8 mouse cellular contexts compared by ENCODE assay signal in genomic region chr12:109446236-109446941, GRCm38 (mm10). TPM values are rescaled to one million over a fixed set of nuclear protein-coding genes. Genes with fewer than 3 reads are reported as not detected.
DNase-seq lines count a peak whose midpoint lies in the region; ATAC-seq and TF ChIP-seq lines count a peak whose summit lies in the region.

No protein-coding gene starts in this region.

- no peaks in the 10 kb centered on the region for H3K9me3 ChIP-seq in kidney, postnatal 0 days (replicated peaks; ENCODE audit: low read length)
- no peaks in the 10 kb centered on the region for H3K9me3 ChIP-seq in intestine, embryonic 14.5 days (ENCODE audit: control insufficient read depth, low read length)
- no peaks in the 10 kb centered on the region for H3K9me3 ChIP-seq in midbrain, postnatal 0 days (ENCODE audit: low read length)

- no peak for DNase-seq in kidney, postnatal 0 days (ENCODE audit: low spot score)
- no peak for DNase-seq in kidney, adult 2 months
- DNase-seq in intestine, embryonic 14.5 days (ENCODE audit: low spot score): no peak
- DNase-seq in midbrain, postnatal 0 days (ENCODE audit: low spot score): no peak
- no peak for DNase-seq in layer of hippocampus, adult 18-20 months (ENCODE audit: low spot score in 2 of 2)
- DNase-seq in urinary bladder, adult 18-20 months (ENCODE audit: low spot score in 2 of 2): no peak
- no peak for DNase-seq in ovary, adult 18-20 months (ENCODE audit: low spot score)

- peak overlapping the region; percentile 37 for H3K4me2 ChIP-seq in kidney, postnatal 0 days (ENCODE audit: low read length)
- H3K4me2 ChIP-seq in intestine, embryonic 14.5 days (ENCODE audit: low read length): peak overlapping the region; percentile 23; the same call in 1 of the 2 replicates
- peak overlapping the region; percentile 27 for H3K4me2 ChIP-seq in midbrain, postnatal 0 days (ENCODE audit: low read depth, low read length, poor library complexity, severe bottlenecking)

- no peak overlapping the region for H3K4me3 ChIP-seq in kidney, postnatal 0 days (replicated peaks; ENCODE audit: low read depth, low read length)
- no peak overlapping the region for H3K4me3 ChIP-seq in kidney, adult 2 months (ENCODE audit: insufficient read depth, low read depth, low read length)
- no peak overlapping the region for H3K4me3 ChIP-seq in cortical plate, adult 2 months (ENCODE audit: insufficient read depth, low read length)
- no peak overlapping the region for H3K4me3 ChIP-seq in intestine, embryonic 14.5 days (ENCODE audit: low read depth, low read length)
- no peak overlapping the region for H3K4me3 ChIP-seq in midbrain, postnatal 0 days (ENCODE audit: low read depth, low read length)

- peak; percentile 45; the same call in 1 of the 2 replicates for TF ChIP-seq CTCF in kidney, postnatal 0 days (IDR thresholded peaks at IDR 0.05; ENCODE audit: low read depth)
- no peak for TF ChIP-seq CTCF in kidney, adult 2 months (conservative IDR thresholded peaks at IDR 0.05; ENCODE audit: insufficient read depth, insufficient read length, low read depth, low read length)
- TF ChIP-seq CTCF in cortical plate, adult 2 months (IDR thresholded peaks at IDR 0.05; ENCODE audit: extremely low read depth, insufficient read depth, low read length): 0 out of 2 replicates have a peak, but pooled peaks have one; percentile 7
- TF ChIP-seq CTCF in midbrain, postnatal 0 days (IDR thresholded peaks at IDR 0.05): peak; percentile 63

- H3K36me3 ChIP-seq in kidney, postnatal 0 days (ENCODE audit: insufficient read depth, low read length): no peaks in the 10 kb centered on the region
- H3K36me3 ChIP-seq in kidney, adult 2 months (ENCODE audit: control insufficient read depth, insufficient read depth, low read length): no peaks in the 10 kb centered on the region
- H3K36me3 ChIP-seq in intestine, embryonic 14.5 days (ENCODE audit: control insufficient read depth, insufficient read depth, low read length): no peaks in the 10 kb centered on the region
- no peaks in the 10 kb centered on the region for H3K36me3 ChIP-seq in midbrain, postnatal 0 days (ENCODE audit: insufficient read depth, low read length)

- WGBS in kidney, postnatal 0 days: 16% methylated on average over 18 of the region's 18 CpGs
- 12% methylated on average over 18 of the region's 18 CpGs for WGBS in kidney, adult 2 months
- 15% methylated on average over 18 of the region's 18 CpGs for WGBS in intestine, embryonic 14.5 days
- WGBS in midbrain, postnatal 0 days: 4% methylated on average over 18 of the region's 18 CpGs

- no peak overlapping the region for H3K27ac ChIP-seq in kidney, postnatal 0 days
- no peak overlapping the region for H3K27ac ChIP-seq in kidney, adult 2 months (ENCODE audit: insufficient read depth, low read depth, low read length)
- H3K27ac ChIP-seq in cortical plate, adult 2 months (ENCODE audit: insufficient read depth, low read length): no peak overlapping the region
- H3K27ac ChIP-seq in intestine, embryonic 14.5 days (ENCODE audit: low read depth): peak overlapping the region; percentile 47; the same call in 1 of the 2 replicates
- H3K27ac ChIP-seq in midbrain, postnatal 0 days (ENCODE audit: low read depth, low read length): no peak overlapping the region

- no peak for ATAC-seq in kidney, postnatal 0 days (replicated peaks; ENCODE audit: low FRiP score, low read depth)
- no peak for ATAC-seq in intestine, embryonic 14.5 days (replicated peaks; ENCODE audit: low FRiP score, low TSS enrichment, low read depth)
- no peak for ATAC-seq in midbrain, postnatal 0 days (ENCODE audit: low FRiP score)

- TF ChIP-seq POLR2A in kidney, adult 2 months (IDR thresholded peaks at IDR 0.05; ENCODE audit: low read depth, low read length): no peak
- TF ChIP-seq POLR2A in cortical plate, adult 2 months (IDR thresholded peaks at IDR 0.05; ENCODE audit: extremely low read depth, insufficient read depth, low read length): no peak

- H3K9ac ChIP-seq in kidney, postnatal 0 days (ENCODE audit: low read depth, low read length): no peak overlapping the region
- H3K9ac ChIP-seq in intestine, embryonic 14.5 days (ENCODE audit: low read length): 0 out of 2 replicates have a peak overlapping the region, but pooled peaks have one; percentile 13
- no peak overlapping the region for H3K9ac ChIP-seq in midbrain, postnatal 0 days (replicated peaks; ENCODE audit: low read length, poor library complexity, severe bottlenecking)

- peaks cover 12% of the 10 kb centered on the region for H3K4me1 ChIP-seq in kidney, postnatal 0 days (replicated peaks; ENCODE audit: insufficient read depth, low read length)
- no peaks in the 10 kb centered on the region for H3K4me1 ChIP-seq in kidney, adult 2 months (ENCODE audit: control insufficient read depth, insufficient read depth, low read length)
- peaks cover 4% of the 10 kb centered on the region; the same call in 1 of the 2 replicates for H3K4me1 ChIP-seq in cortical plate, adult 2 months (ENCODE audit: control insufficient read depth, insufficient read depth, low read length)
- H3K4me1 ChIP-seq in intestine, embryonic 14.5 days (replicated peaks; ENCODE audit: control insufficient read depth, insufficient read depth, low read length): peaks cover 65% of the 10 kb centered on the region
- H3K4me1 ChIP-seq in midbrain, postnatal 0 days (ENCODE audit: insufficient read depth, low read length): no peaks in the 10 kb centered on the region; the same call in 1 of the 2 replicates

- peaks cover 7% of the 10 kb centered on the region; the same call in 1 of the 2 replicates for H3K27me3 ChIP-seq in kidney, postnatal 0 days (ENCODE audit: insufficient read depth, low read length)
- H3K27me3 ChIP-seq in kidney, adult 2 months (replicated peaks; ENCODE audit: control insufficient read depth, insufficient read depth, low read length): no peaks in the 10 kb centered on the region
- no peaks in the 10 kb centered on the region for H3K27me3 ChIP-seq in intestine, embryonic 14.5 days (replicated peaks; ENCODE audit: control insufficient read depth, insufficient read depth, low read length)
- H3K27me3 ChIP-seq in midbrain, postnatal 0 days (ENCODE audit: insufficient read depth, low read length): peaks cover 54% of the 10 kb centered on the region

RNA-seq across cellular contexts. Expression of gene Dlk1, which starts 6.2 kb away (rescaled TPM):
- polyA plus RNA-seq in kidney, postnatal 0 days (2015; fragmentation: Nextera tagmentation; extraction: Ambion mirVana): 25.2 and 31.1 TPM in 2 replicates
- 3.4 and 4.6 TPM in 2 replicates for polyA plus RNA-seq in kidney, adult 2 months (2012; rRNA removed)
- 1.2 and 1.5 TPM in 2 replicates for polyA plus RNA-seq in cortical plate, adult 2 months (2012; rRNA removed)
- 398 and 437 TPM in 2 replicates for polyA plus RNA-seq in intestine, embryonic 14.5 days (2014; fragmentation: Nextera tagmentation; extraction: Ambion mirVana)
- total RNA-seq in midbrain, postnatal 0 days (2014; rRNA removed): 22.1 and 38.8 TPM in 2 replicates
- polyA plus RNA-seq in midbrain, postnatal 0 days (2015; fragmentation: Nextera tagmentation; extraction: Ambion mirVana): 41.4 and 47.5 TPM in 2 replicates
- 10 to 100 TPM in 1 of 2 experiments, 1 to 10 TPM in 1; 10.0 to 12.9 TPM for total RNA-seq in layer of hippocampus, adult 18-20 months (2021)
